Mouse (Mus musculus) intestine, postnatal 0 days (tissue): ENCODE measurements at regions not wholly inside any gene's neighbourhood (a gene's known extent, or its start where the extent isn't known, plus 50 kb on each side); places are given as distances from the start of the nearest gene placed in this dataset.

Source experiments
- ATAC-seq: fragments of 200-750 bp; cut with Nextera tagmentation; 2 replicates; pipeline ENCODE4 v1.8.0; 2017; ENCODE audit warnings: mild to moderate bottlenecking, moderate TSS enrichment, moderate library complexity
- H3K27ac ChIP-seq: fragments of 300-500 bp; sonication (generic); 2 replicates; pipeline ENCODE4 v1.5.1; 2014; ENCODE audit warnings: mild to moderate bottlenecking, low read depth, low read length, moderate library complexity
- H3K27me3 ChIP-seq: fragments of 300-500 bp; sonication (generic); replicated peaks from 2 replicates; pipeline ENCODE4 v1.6.1; 2014; ENCODE audit warnings: low read length, mixed read lengths; ENCODE audit not compliant: control insufficient read depth, insufficient read depth
- H3K36me3 ChIP-seq: fragments of 300-500 bp; sonication (generic); 2 replicates; pipeline ENCODE4 v1.6.1; 2014; ENCODE audit warnings: mild to moderate bottlenecking, moderate library complexity; ENCODE audit not compliant: control insufficient read depth, insufficient read depth
- H3K4me1 ChIP-seq: fragments of 300-500 bp; sonication (generic); replicated peaks from 2 replicates; pipeline ENCODE4 v1.6.1; 2014; ENCODE audit warnings: antibody characterized with exemption, low read length, mixed read lengths; ENCODE audit not compliant: control insufficient read depth, insufficient read depth
- H3K4me2 ChIP-seq: fragments of 300-500 bp; sonication (generic); replicated peaks from 2 replicates; pipeline ENCODE4 v1.6.1; 2014; ENCODE audit warnings: low read depth, mild to moderate bottlenecking, moderate library complexity
- H3K4me3 ChIP-seq: fragments of 300-500 bp; sonication (generic); 2 replicates; pipeline ENCODE4 v1.5.1; 2014; ENCODE audit warnings: low read depth, low read length
- H3K9ac ChIP-seq: fragments of 300-500 bp; sonication (generic); 2 replicates; pipeline ENCODE4 v1.6.1; 2014; ENCODE audit warnings: mild to moderate bottlenecking, low read depth, low read length
- H3K9me3 ChIP-seq: fragments of 300-500 bp; sonication (generic); 2 replicates; pipeline ENCODE4 v1.6.1; 2016; ENCODE audit warnings: mixed run types; ENCODE audit not compliant: control insufficient read depth
- CTCF ChIP-seq: sonication (generic); IDR thresholded peaks from 2 replicates; pipeline ENCODE4 v1.5.1; 2016; ENCODE audit warnings: low read depth, mild to moderate bottlenecking, control low read depth, antibody characterized with exemption, moderate library complexity
- WGBS: fragments of 180-500 bp; shearing (Covaris S2); extraction: QIAGEN DNeasy Blood & Tissue Kit; methylation state at CpG from one replicate; pipeline ENCODE4 v1.1.7; 2014; 5-methylcytosine and 5-hydroxymethylcytosine counted together

GRCm38 (mm10) chr19:30317314-30317713 is 84.6 kb downstream of the Mbl2 start:
- no peak overlapping the region for H3K4me3 ChIP-seq
- no peak overlapping the region for H3K4me2 ChIP-seq
- no peak overlapping the region for H3K9ac ChIP-seq
- no peaks in the 10 kb centered on the region for H3K4me1 ChIP-seq
- no peak for ATAC-seq
- no peak overlapping the region for H3K27ac ChIP-seq
- no peaks in the 10 kb centered on the region for H3K36me3 ChIP-seq
- no peak for TF ChIP-seq CTCF
- H3K27me3 ChIP-seq, result no peaks in the 10 kb centered on the region
- WGBS, result 87% methylated on average over 3 of the region's 3 CpGs
- no peaks in the 10 kb centered on the region for H3K9me3 ChIP-seq

- H3K36me3 ChIP-seq, result no peaks in the 10 kb centered on the region
- H3K9ac ChIP-seq, result no peak overlapping the region
- no peak overlapping the region for H3K27ac ChIP-seq
- ATAC-seq, result no peak
- no peaks in the 10 kb centered on the region for H3K4me1 ChIP-seq
- TF ChIP-seq CTCF, result 0 out of 2 replicates have a peak, but pooled peaks have one; percentile 28
- no peaks in the 10 kb centered on the region for H3K27me3 ChIP-seq
- no peak overlapping the region for H3K4me2 ChIP-seq
- H3K4me3 ChIP-seq, result no peak overlapping the region
- no peaks in the 10 kb centered on the region for H3K9me3 ChIP-seq
Measured at GRCm38 (mm10) chr19:30327693-30328092, 95.0 kb downstream of the Mbl2 start.

DNA sequence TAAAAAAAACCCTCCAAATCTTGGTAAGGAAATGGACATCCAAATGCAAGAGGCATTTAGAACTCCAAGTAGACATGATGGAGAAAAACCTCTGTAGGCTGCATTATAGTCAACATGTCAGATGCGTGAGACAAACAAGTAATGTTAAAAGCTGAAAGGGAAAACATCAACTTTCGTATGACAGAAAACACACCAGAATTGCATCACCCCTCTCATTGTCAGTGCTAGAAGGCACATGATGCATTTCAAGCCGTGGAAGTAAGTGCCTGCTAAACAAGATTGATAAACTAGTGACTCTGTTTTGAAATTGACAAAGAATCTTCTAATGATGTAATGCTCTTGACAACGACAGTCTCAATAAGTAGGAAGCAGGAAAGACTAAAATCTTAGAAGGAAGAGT is 96.1 kb downstream of the Mbl2 start:
- no peak for TF ChIP-seq CTCF
- ATAC-seq, result no peak
- WGBS, result 80% methylated on average over 4 of the region's 4 CpGs
- no peaks in the 10 kb centered on the region for H3K4me1 ChIP-seq
- no peak overlapping the region for H3K4me2 ChIP-seq
- H3K36me3 ChIP-seq, result no peaks in the 10 kb centered on the region
- no peaks in the 10 kb centered on the region for H3K9me3 ChIP-seq
- H3K27me3 ChIP-seq, result no peaks in the 10 kb centered on the region
- H3K4me3 ChIP-seq, result no peak overlapping the region
- no peak overlapping the region for H3K9ac ChIP-seq
- no peak overlapping the region for H3K27ac ChIP-seq

GRCm38 (mm10) chr19:30330792-30331191 is 98.0 kb downstream of the Mbl2 start:
- no peak overlapping the region for H3K9ac ChIP-seq
- H3K9me3 ChIP-seq, result no peaks in the 10 kb centered on the region
- H3K27ac ChIP-seq, result no peak overlapping the region
- no peaks in the 10 kb centered on the region for H3K27me3 ChIP-seq
- H3K4me2 ChIP-seq, result no peak overlapping the region
- no peak for ATAC-seq
- H3K4me3 ChIP-seq, result no peak overlapping the region
- no peaks in the 10 kb centered on the region for H3K36me3 ChIP-seq
- 78% methylated on average over 7 of the region's 7 CpGs for WGBS
- TF ChIP-seq CTCF, result no peak
- no peaks in the 10 kb centered on the region for H3K4me1 ChIP-seq

DNA sequence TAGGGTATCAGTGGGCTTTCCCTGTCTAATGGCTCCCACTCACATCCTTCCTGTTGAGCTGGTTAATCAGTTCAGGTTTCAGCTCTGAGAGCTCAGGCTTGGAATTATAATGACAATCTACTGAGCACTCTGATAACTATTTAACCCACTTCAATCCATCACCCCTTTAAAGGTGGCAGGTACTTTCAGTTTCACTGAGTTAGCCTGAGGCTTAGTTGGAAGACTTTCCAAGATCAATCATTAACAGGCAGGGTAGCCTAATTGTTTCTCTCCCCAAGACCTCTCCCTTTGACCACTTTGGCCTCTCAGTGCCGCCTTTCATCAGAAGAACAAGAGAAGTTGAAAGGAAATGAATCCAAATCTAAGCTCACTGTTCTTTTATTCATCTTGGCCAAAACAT is 99.1 kb downstream of the Mbl2 start:
- Histone ChIP-seq H3K4me2 (no peak overlapping the region), H3K36me3 (no peaks in the 10 kb centered on the region), H3K9ac (no peak overlapping the region), H3K4me1 (no peaks in the 10 kb centered on the region), H3K9me3 (no peaks in the 10 kb centered on the region), H3K4me3 (no peak overlapping the region), H3K27ac (no peak overlapping the region), H3K27me3 (no peaks in the 10 kb centered on the region)
- WGBS, result 33% methylated on average over 1 of the region's 1 CpGs
- ATAC-seq, result no peak
- no peak for TF ChIP-seq CTCF

- Histone ChIP-seq H3K9me3 (no peaks in the 10 kb centered on the region), H3K27ac (no peak overlapping the region), H3K27me3 (no peaks in the 10 kb centered on the region), H3K4me3 (no peak overlapping the region), H3K9ac (no peak overlapping the region), H3K4me1 (no peaks in the 10 kb centered on the region), H3K4me2 (no peak overlapping the region), H3K36me3 (no peaks in the 10 kb centered on the region)
- no peak for TF ChIP-seq CTCF
- ATAC-seq, result no peak
- 81% methylated on average over 5 of the region's 5 CpGs for WGBS
Measured at GRCm38 (mm10) chr19:30344401-30344800, 111.7 kb downstream of the Mbl2 start.

DNA sequence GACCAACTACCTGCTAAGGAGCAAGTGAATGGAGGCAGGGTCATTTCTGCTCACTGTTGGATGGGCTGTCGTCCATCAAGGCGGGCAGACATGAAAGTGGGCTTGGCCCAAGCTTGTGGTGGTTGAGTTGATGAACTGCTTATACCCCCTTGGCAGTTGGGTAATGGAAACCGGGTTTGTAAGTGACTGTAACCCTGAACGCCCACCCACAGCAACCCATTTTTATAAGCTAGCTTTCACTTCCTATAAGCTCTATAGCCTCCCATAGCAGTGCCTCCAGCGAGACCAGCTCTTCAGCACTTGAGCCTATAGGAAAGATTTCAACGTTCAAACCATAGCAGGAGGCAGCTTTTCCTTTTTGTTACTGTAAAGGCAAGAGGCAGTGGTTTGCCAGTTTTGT is 116.2 kb downstream of the Mbl2 start:
- no peak for TF ChIP-seq CTCF
- no peak overlapping the region for H3K27ac ChIP-seq
- no peak for ATAC-seq
- H3K9ac ChIP-seq, result no peak overlapping the region
- 81% methylated on average over 6 of the region's 6 CpGs for WGBS
- no peaks in the 10 kb centered on the region for H3K9me3 ChIP-seq
- no peaks in the 10 kb centered on the region for H3K36me3 ChIP-seq
- H3K4me1 ChIP-seq, result no peaks in the 10 kb centered on the region
- no peak overlapping the region for H3K4me3 ChIP-seq
- H3K4me2 ChIP-seq, result no peak overlapping the region
- no peaks in the 10 kb centered on the region for H3K27me3 ChIP-seq
